Mouse (Mus musculus): ENCODE results near the gene Wdr70.
"Not testable (repeated sequence)": the region's sequence is repeated elsewhere in the genome, so short reads cannot be mapped to it uniquely, and the experiment has no call there.

Wdr70 gene

GRCm38 (mm10) chr15:8098774-8099749 is at the start of gene Wdr70:
Gene Wdr70 (minus strand): TSS chr15:8099209.
- DNase-seq (ENCODE audit: low read depth in 1 of 2, low spot score in 2 of 2) = peak; percentile 92 to 98

- no peak for DNase-seq (ENCODE audit: low read depth in 1 of 2, low spot score in 2 of 2)
Observed at GRCm38 (mm10) chr15:8135606-8136005, 36.6 kb upstream of the Wdr70 start.

- DNase-seq (ENCODE audit: low read depth in 1 of 2, low spot score in 2 of 2) = no peak
Observed at GRCm38 (mm10) chr15:8131761-8132160, 32.8 kb upstream of the Wdr70 start.

- DNase-seq (ENCODE audit: low read depth in 1 of 2, low spot score in 2 of 2) = no peak
Observed at GRCm38 (mm10) chr15:8131268-8131667, 32.3 kb upstream of the Wdr70 start.

GRCm38 (mm10) chr15:8129281-8129680 is 30.3 kb upstream of the Wdr70 start:
- DNase-seq (ENCODE audit: low read depth in 1 of 2, low spot score in 2 of 2) = no peak

GRCm38 (mm10) chr15:8109782-8110181 is 10.8 kb upstream of the Wdr70 start:
- no peak for DNase-seq (ENCODE audit: low read depth in 1 of 2, low spot score in 2 of 2)

- peak; percentile 84 to 86 for DNase-seq (ENCODE audit: low read depth in 1 of 2, low spot score in 2 of 2)
Observed at GRCm38 (mm10) chr15:8108966-8109743, 10.1 kb upstream of the Wdr70 start, which contains the start of gene Nup155. Gene Nup155 (plus strand): TSS chr15:8109273.

GRCm38 (mm10) chr15:8108360-8108965 is 9.5 kb upstream of the Wdr70 start:
- no peak for DNase-seq (ENCODE audit: low read depth in 1 of 2, low spot score in 2 of 2)

- DNase-seq (ENCODE audit: low read depth in 1 of 2, low spot score in 2 of 2) = not testable (repeated sequence)
Observed at GRCm38 (mm10) chr15:8101975-8102542, 3.0 kb upstream of the Wdr70 start.

- DNase-seq (ENCODE audit: low read depth in 1 of 2, low spot score in 2 of 2) = peak; percentile 37 to 74
Observed at GRCm38 (mm10) chr15:8097853-8098252, 1.2 kb downstream of the Wdr70 start.

- DNase-seq (ENCODE audit: low read depth in 1 of 2, low spot score in 2 of 2) = not testable (repeated sequence)
Observed at GRCm38 (mm10) chr15:8092668-8093067, 6.3 kb downstream of the Wdr70 start.

- no peak for DNase-seq (ENCODE audit: low read depth in 1 of 2, low spot score in 2 of 2)
Observed at GRCm38 (mm10) chr15:8090685-8091084, 8.3 kb downstream of the Wdr70 start.

- no peak for DNase-seq (ENCODE audit: low read depth in 1 of 2, low spot score in 2 of 2)
Observed at GRCm38 (mm10) chr15:8088715-8089114, 10.3 kb downstream of the Wdr70 start.

- DNase-seq (ENCODE audit: low read depth in 1 of 2, low spot score in 2 of 2) = no peak
Observed at GRCm38 (mm10) chr15:8087293-8087692, 11.7 kb downstream of the Wdr70 start.

GRCm38 (mm10) chr15:8082139-8082538 is 16.9 kb downstream of the Wdr70 start:
- DNase-seq (ENCODE audit: low read depth in 1 of 2, low spot score in 2 of 2) = no peak

- DNase-seq (ENCODE audit: low read depth in 1 of 2, low spot score in 2 of 2) = not testable (repeated sequence)
Observed at GRCm38 (mm10) chr15:8073159-8073558, 25.9 kb downstream of the Wdr70 start.

- no peak for DNase-seq (ENCODE audit: low read depth in 1 of 2, low spot score in 2 of 2)
Observed at GRCm38 (mm10) chr15:8065221-8065620, 33.8 kb downstream of the Wdr70 start.

GRCm38 (mm10) chr15:8051177-8051576 is 47.8 kb downstream of the Wdr70 start:
- no peak for DNase-seq (ENCODE audit: low read depth in 1 of 2, low spot score in 2 of 2)

GRCm38 (mm10) chr15:8039834-8040233 is 59.2 kb downstream of the Wdr70 start:
- no peak for DNase-seq (ENCODE audit: low read depth in 1 of 2, low spot score in 2 of 2)

GRCm38 (mm10) chr15:8038457-8038856 is 60.6 kb downstream of the Wdr70 start:
- no peak for DNase-seq (ENCODE audit: low read depth in 1 of 2, low spot score in 2 of 2)

- DNase-seq (ENCODE audit: low read depth in 1 of 2, low spot score in 2 of 2) = no peak
Observed at GRCm38 (mm10) chr15:8037825-8038224, 61.2 kb downstream of the Wdr70 start.

All from monocyte, adult 2 months (primary cell).